In the genomic region with DNA sequence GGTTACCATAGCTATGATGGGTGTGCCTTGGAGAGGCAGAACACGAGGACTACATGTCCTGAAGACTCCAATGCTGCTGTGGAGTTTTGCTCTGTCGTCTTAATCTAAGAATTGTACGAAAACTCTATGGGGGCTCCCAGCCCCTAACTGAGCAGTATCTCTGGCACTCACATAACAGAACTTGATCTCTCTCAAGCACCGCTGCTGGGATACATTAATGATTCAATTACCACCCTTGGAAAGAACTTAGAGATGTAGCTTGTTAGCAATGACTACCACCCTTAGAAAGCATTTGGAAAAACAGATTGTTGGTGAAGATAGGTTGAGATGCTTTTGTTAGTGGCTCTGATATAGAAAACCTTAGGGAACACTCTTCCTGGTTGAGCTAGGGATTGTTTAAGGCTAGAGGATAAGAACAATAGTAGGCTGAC, we compare ENCODE assay signal across 8 mouse cellular contexts. TPM values are rescaled to one million over a fixed set of nuclear protein-coding genes. Genes with fewer than 3 reads are reported as not detected.
DNase-seq lines count a peak whose midpoint lies in the region; ATAC-seq and TF ChIP-seq lines count a peak whose summit lies in the region.
"Not testable (repeated sequence)": the region's sequence is repeated elsewhere in the genome, so short reads cannot be mapped to it uniquely, and the experiment has no call there.

No protein-coding gene starts in this region.

- not testable (repeated sequence) for H3K4me1 ChIP-seq in heart, embryonic 10.5 days; kidney, adult 2 months (ENCODE audit: control insufficient read depth, insufficient read depth, low read length); limb, embryonic 14.5 days (ENCODE audit: control insufficient read depth, insufficient read depth, low read length)

- peak; percentile 26 for DNase-seq in 416B (ENCODE audit: low read depth)
- peak; percentile 56 to 60 for DNase-seq in adrenal gland, adult 18-20 months (ENCODE audit: low spot score in 2 of 2)
- peak; percentile 25 for DNase-seq in forelimb bud, embryonic 11.5 days (ENCODE audit: low read depth, low spot score)
- peak; percentile 69 for DNase-seq in heart, embryonic 10.5 days (ENCODE audit: low spot score)
- DNase-seq in kidney, adult 2 months = peak; percentile 74
- peak; percentile 2 for DNase-seq in limb, embryonic 14.5 days (ENCODE audit: low spot score)
- DNase-seq in naive thymus-derived CD4-positive, alpha-beta T cell, adult 2 months (ENCODE audit: low read depth) = peak; percentile 28
- peak; percentile 75 for DNase-seq in testis, postnatal 14 days (ENCODE audit: low spot score)

- H3K4me3 ChIP-seq in heart, embryonic 10.5 days; kidney, adult 2 months (ENCODE audit: insufficient read depth, low read depth, low read length); limb, embryonic 14.5 days (replicated peaks; ENCODE audit: low read length): not testable (repeated sequence)

- H3K36me3 ChIP-seq in heart, embryonic 10.5 days; kidney, adult 2 months (ENCODE audit: control insufficient read depth, insufficient read depth, low read length); limb, embryonic 14.5 days (ENCODE audit: control insufficient read depth, insufficient read depth, low read length): not testable (repeated sequence)

- not testable (repeated sequence) for H3K27ac ChIP-seq in heart, embryonic 10.5 days; kidney, adult 2 months (ENCODE audit: insufficient read depth, low read depth, low read length); limb, embryonic 14.5 days (replicated peaks; ENCODE audit: low read depth, low read length)

- not testable (repeated sequence) for TF ChIP-seq CTCF in kidney, adult 2 months (conservative IDR thresholded peaks at IDR 0.05; ENCODE audit: insufficient read depth, insufficient read length, low read depth, low read length)

- H3K9me3 ChIP-seq in heart, embryonic 10.5 days = peaks cover 10% of the 10 kb centered on the region
- not testable (repeated sequence) for H3K9me3 ChIP-seq in limb, embryonic 14.5 days (ENCODE audit: control insufficient read depth, low read length)

- not testable (repeated sequence) for TF ChIP-seq POLR2A in kidney, adult 2 months (IDR thresholded peaks at IDR 0.05; ENCODE audit: low read depth, low read length); limb, embryonic 14.5 days (IDR thresholded peaks at IDR 0.05; ENCODE audit: borderline replicate concordance, extremely low read depth, insufficient read depth, insufficient read length)

- not testable (repeated sequence) for H3K27me3 ChIP-seq in heart, embryonic 10.5 days (ENCODE audit: insufficient read depth, poor library complexity, severe bottlenecking); kidney, adult 2 months (replicated peaks; ENCODE audit: control insufficient read depth, insufficient read depth, low read length); limb, embryonic 14.5 days (ENCODE audit: control insufficient read depth, insufficient read depth, low read length)

- not testable (repeated sequence) for H3K9ac ChIP-seq in limb, embryonic 14.5 days (ENCODE audit: low read depth, low read length, severe bottlenecking)

- not testable (repeated sequence) for H3K4me2 ChIP-seq in limb, embryonic 14.5 days (replicated peaks; ENCODE audit: low read depth, low read length, severe bottlenecking)

- 58% methylated on average over 4 of the region's 4 CpGs for WGBS in heart, embryonic 10.5 days
- WGBS in kidney, adult 2 months = 74% methylated on average over 4 of the region's 4 CpGs
- 73% methylated on average over 4 of the region's 4 CpGs for WGBS in limb, embryonic 14.5 days

- not testable (repeated sequence) for ATAC-seq in limb, embryonic 14.5 days (ENCODE audit: low FRiP score, low read depth)

RNA-seq across cellular contexts. Expression of a gene that starts 25.7 kb away (rescaled TPM):
- 10 to 100 TPM; 42.5 to 53.7 TPM for total RNA-seq in adrenal gland, adult 18-20 months (2021)
- polyA plus RNA-seq in heart, embryonic 10.5 days (2016; fragmentation: Nextera tagmentation; extraction: Ambion mirVana) = 10.3 and 11.7 TPM in 2 replicates
- polyA plus RNA-seq in kidney, adult 2 months (2012; rRNA removed) = 17.3 and 19.4 TPM in 2 replicates
- polyA plus RNA-seq in limb, embryonic 14.5 days (2012; rRNA removed) = 34.6 and 39.4 TPM in 2 replicates
- 10.1 and 11.7 TPM in 2 replicates for polyA plus RNA-seq in limb, embryonic 14.5 days (2014; fragmentation: Nextera tagmentation; extraction: Ambion mirVana)

RNA-seq across cellular contexts. Expression of a gene that starts 34.6 kb away (rescaled TPM):
- total RNA-seq in adrenal gland, adult 18-20 months (2021) = 10 to 100 TPM; 46.4 to 58.8 TPM
- 42.4 and 51.0 TPM in 2 replicates for polyA plus RNA-seq in heart, embryonic 10.5 days (2016; fragmentation: Nextera tagmentation; extraction: Ambion mirVana)
- 32.0 and 32.8 TPM in 2 replicates for polyA plus RNA-seq in kidney, adult 2 months (2012; rRNA removed)
- 87.8 and 103 TPM in 2 replicates for polyA plus RNA-seq in limb, embryonic 14.5 days (2012; rRNA removed)
- 55.9 and 68.7 TPM in 2 replicates for polyA plus RNA-seq in limb, embryonic 14.5 days (2014; fragmentation: Nextera tagmentation; extraction: Ambion mirVana)

Comparison
In these comparisons a context has a peak if more than half of its experiments do, and no peak if none do; other contexts are left out.
1. DNase-seq: peak in every context shown above with its lines; median percentile 75 in testis, postnatal 14 days; 74 in kidney, adult 2 months; 69 in heart, embryonic 10.5 days; 58 in adrenal gland, adult 18-20 months; 28 in naive thymus-derived CD4-positive, alpha-beta T cell, adult 2 months; 26 in 416B; 25 in forelimb bud, embryonic 11.5 days; 2 in limb, embryonic 14.5 days.